In the genomic region with DNA sequence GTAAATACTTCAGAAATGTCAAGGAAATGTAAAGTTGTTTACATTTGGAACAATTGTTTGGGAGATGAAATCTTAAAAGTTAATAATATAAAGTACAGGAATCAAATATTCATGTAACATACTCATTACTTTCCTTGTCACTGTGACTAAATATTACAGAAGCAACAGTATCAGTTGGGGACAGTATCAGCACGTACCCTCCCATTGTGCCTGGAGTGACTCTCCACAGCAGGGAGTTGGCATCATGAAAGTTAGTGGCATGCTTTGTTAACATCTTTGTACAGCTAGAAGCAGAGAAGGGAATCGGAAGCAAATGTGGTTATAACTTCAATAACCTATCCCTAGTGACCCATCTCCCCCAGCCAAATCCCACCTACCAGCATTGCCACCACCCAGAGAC, we compare ENCODE assay signal across 23 mouse cellular contexts.
DNase-seq lines count a peak whose midpoint lies in the region; ATAC-seq lines count a peak whose summit lies in the region.
"Had no signal": no experiment of that assay in that cellular context is flagged by ENCODE, and none has a peak within 500 bp of the region (broad histone marks: within the 10 kb centered on the region; RNA-seq: fewer than 3 reads in every experiment).

No protein-coding gene starts in this region.

- peaks cover 14% of the 10 kb centered on the region for H3K4me1 ChIP-seq in liver, embryonic 12.5 days
- no peaks in the 10 kb centered on the region for H3K4me1 ChIP-seq in liver, embryonic 11.5 days (replicated peaks; ENCODE audit: control insufficient read depth, insufficient read depth, low read length)
- H3K4me1 ChIP-seq in liver, embryonic 15.5 days (replicated peaks) = peaks cover 13% of the 10 kb centered on the region
- H3K4me1 ChIP-seq: forebrain, embryonic 10.5 days; forebrain, embryonic 13.5 days; hindbrain, embryonic 10.5 days; hindbrain, embryonic 13.5 days had no signal

- H3K27ac ChIP-seq in liver, embryonic 12.5 days = no peak overlapping the region
- no peak overlapping the region for H3K27ac ChIP-seq in liver, embryonic 11.5 days (ENCODE audit: low read depth, low read length)
- no peak overlapping the region for H3K27ac ChIP-seq in liver, embryonic 15.5 days (replicated peaks)
- H3K27ac ChIP-seq: forebrain, embryonic 10.5 days; forebrain, embryonic 13.5 days; heart, embryonic 13.5 days; hindbrain, embryonic 10.5 days; hindbrain, embryonic 13.5 days had no signal

- H3K4me2 ChIP-seq in liver, embryonic 12.5 days = no peak overlapping the region
- H3K4me2 ChIP-seq in liver, embryonic 11.5 days = no peak overlapping the region
- no peak overlapping the region for H3K4me2 ChIP-seq in liver, embryonic 15.5 days
- H3K4me2 ChIP-seq: forebrain, embryonic 13.5 days; heart, embryonic 13.5 days; hindbrain, embryonic 13.5 days had no signal

- H3K9me3 ChIP-seq in liver, embryonic 12.5 days (replicated peaks) = no peaks in the 10 kb centered on the region
- no peaks in the 10 kb centered on the region for H3K9me3 ChIP-seq in liver, embryonic 11.5 days (ENCODE audit: control insufficient read depth, low read length)
- H3K9me3 ChIP-seq in liver, embryonic 15.5 days (replicated peaks) = no peaks in the 10 kb centered on the region
- H3K9me3 ChIP-seq: forebrain, embryonic 10.5 days; forebrain, embryonic 13.5 days; heart, embryonic 13.5 days; hindbrain, embryonic 10.5 days; hindbrain, embryonic 13.5 days had no signal

- no peak for DNase-seq in liver, embryonic 11.5 days (ENCODE audit: low spot score)
- peak; percentile 19 for DNase-seq in c-Kit-positive CD71-positive TER-119-positive erythroid progenitor cells, embryonic 14.5 days (ENCODE audit: low spot score)
- no peak for DNase-seq in frontal cortex, postnatal 14 days (ENCODE audit: low spot score in 2 of 2)
- DNase-seq: adrenal gland, adult 2 months; adrenal gland, postnatal 14 days; cerebellum, adult 11-12 months; cerebellum, adult 8-10 months; cerebellum, postnatal 36 days; embryo, embryonic 11 days; gastrocnemius, adult 2 months; gastrocnemius, postnatal 14 days; heart, adult 11 months had no signal

- 48% methylated on average over 2 of the region's 2 CpGs for WGBS in liver, embryonic 12.5 days (ENCODE audit: insufficient replicate concordance)
- 78% methylated on average over 2 of the region's 2 CpGs for WGBS in liver, embryonic 11.5 days
- WGBS in liver, embryonic 15.5 days (ENCODE audit: insufficient replicate concordance) = 42% methylated on average over 2 of the region's 2 CpGs

- H3K9ac ChIP-seq in liver, embryonic 12.5 days = no peak overlapping the region
- no peak overlapping the region for H3K9ac ChIP-seq in liver, embryonic 11.5 days (ENCODE audit: low read depth, low read length)
- no peak overlapping the region for H3K9ac ChIP-seq in liver, embryonic 15.5 days
- H3K9ac ChIP-seq: forebrain, embryonic 13.5 days; heart, embryonic 13.5 days; hindbrain, embryonic 13.5 days had no signal

- H3K27me3 ChIP-seq in liver, embryonic 12.5 days (replicated peaks) = no peaks in the 10 kb centered on the region
- no peaks in the 10 kb centered on the region for H3K27me3 ChIP-seq in liver, embryonic 11.5 days (replicated peaks; ENCODE audit: control insufficient read depth, insufficient read depth, low read length)
- H3K27me3 ChIP-seq in liver, embryonic 15.5 days = no peaks in the 10 kb centered on the region
- H3K27me3 ChIP-seq: forebrain, embryonic 13.5 days; heart, embryonic 13.5 days had no signal

- ATAC-seq in liver, embryonic 12.5 days = peak; percentile 68
- no peak; the same call in 1 of the 2 replicates for ATAC-seq in liver, embryonic 11.5 days (replicated peaks; ENCODE audit: low FRiP score)
- peak; percentile 83 for ATAC-seq in liver, embryonic 15.5 days (ENCODE audit: insufficient read depth)
- ATAC-seq in megakaryocyte-erythroid progenitor cell, adult 5-6 weeks (replicated peaks; ENCODE audit: low FRiP score, low TSS enrichment, poor library complexity, severe bottlenecking) = peak; percentile 67
- ATAC-seq: CD4-positive, CD25-positive, alpha-beta regulatory T cell, adult 4 months; forebrain, embryonic 13.5 days; forebrain, embryonic 16.5 days; hindbrain, embryonic 16.5 days had no signal

- H3K36me3 ChIP-seq in liver, embryonic 12.5 days = no peaks in the 10 kb centered on the region
- no peaks in the 10 kb centered on the region for H3K36me3 ChIP-seq in liver, embryonic 11.5 days (ENCODE audit: control insufficient read depth, insufficient read depth, low read length)
- no peaks in the 10 kb centered on the region for H3K36me3 ChIP-seq in liver, embryonic 15.5 days (replicated peaks)
- H3K36me3 ChIP-seq: forebrain, embryonic 10.5 days; heart, embryonic 13.5 days; hindbrain, embryonic 10.5 days; hindbrain, embryonic 13.5 days had no signal

- H3K4me3 ChIP-seq in liver, embryonic 12.5 days = no peak overlapping the region
- H3K4me3 ChIP-seq in liver, embryonic 11.5 days (ENCODE audit: low read depth, low read length) = no peak overlapping the region
- no peak overlapping the region for H3K4me3 ChIP-seq in liver, embryonic 15.5 days (replicated peaks)
- H3K4me3 ChIP-seq: forebrain, embryonic 10.5 days; forebrain, embryonic 13.5 days; gastrocnemius, adult 2 months; heart, embryonic 13.5 days; hindbrain, embryonic 10.5 days; hindbrain, embryonic 13.5 days had no signal
